Mouse (Mus musculus) myocyte (in vitro differentiated cells): ENCODE results near the gene Sulf2.

ENCODE experiments used
- CEBPB ChIP-seq: IDR thresholded peaks from 2 replicates; pipeline ENCODE4 v1.6.1; 2011; ENCODE audit warnings: mild to moderate bottlenecking, moderate library complexity; ENCODE audit not compliant: poor library complexity, insufficient read depth, severe bottlenecking
- E2F4 ChIP-seq: IDR thresholded peaks from one replicate; pipeline ENCODE4 v1.6.1; 2011; ENCODE audit warnings: mild to moderate bottlenecking, control low read depth, moderate library complexity; ENCODE audit not compliant: insufficient read depth
- MAX ChIP-seq: IDR thresholded peaks from one replicate; pipeline ENCODE4 v1.6.1; 2011; ENCODE audit warnings: low read depth, mild to moderate bottlenecking, control low read depth
- MYOD1 ChIP-seq, 3 experiments: IDR thresholded peaks; one replicate each; pipeline ENCODE4 v1.6.1; 2011; ENCODE audit warnings: control low read depth in 2 of 3, low read depth in 2 of 3, mild to moderate bottlenecking in 2 of 3, moderate library complexity in 1 of 3; ENCODE audit not compliant: insufficient read length in 2 of 3, control insufficient read depth in 1 of 3
- MYOG ChIP-seq, 3 experiments: IDR thresholded peaks; one replicate each; pipeline ENCODE4 v1.6.1; 2011; ENCODE audit warnings: control low read depth in 2 of 3, low read depth in 2 of 3, mild to moderate bottlenecking in 2 of 3; ENCODE audit not compliant: insufficient read length in 2 of 3, control insufficient read depth in 1 of 3, insufficient read depth in 1 of 3
- POLR2A ChIP-seq: IDR thresholded peaks from one replicate; pipeline ENCODE4 v1.6.1; 2011; ENCODE audit warnings: low read depth, mild to moderate bottlenecking, control low read depth, moderate library complexity; ENCODE audit not compliant: insufficient read length
- POLR2AphosphoS2 ChIP-seq: IDR thresholded peaks from one replicate; pipeline ENCODE4 v1.6.1; 2011; ENCODE audit warnings: low read depth, control low read depth; ENCODE audit not compliant: insufficient read length
- REST ChIP-seq: IDR thresholded peaks from one replicate; pipeline ENCODE4 v1.6.1; 2011; ENCODE audit warnings: mild to moderate bottlenecking, control low read depth, moderate library complexity; ENCODE audit not compliant: insufficient read depth, insufficient read length
- SRF ChIP-seq: IDR thresholded peaks from one replicate; pipeline ENCODE4 v1.6.1; 2011; ENCODE audit warnings: low read depth; ENCODE audit not compliant: control insufficient read depth, insufficient read length
- TCF12 ChIP-seq: IDR thresholded peaks from one replicate; pipeline ENCODE4 v1.6.1; 2011; ENCODE audit warnings: mild to moderate bottlenecking, control low read depth; ENCODE audit not compliant: poor library complexity, insufficient read depth, severe bottlenecking
- TCF3 ChIP-seq: IDR thresholded peaks from one replicate; pipeline ENCODE4 v1.6.1; 2011; ENCODE audit warnings: low read depth, control low read depth; ENCODE audit not compliant: insufficient read length
- USF1 ChIP-seq: IDR thresholded peaks from one replicate; pipeline ENCODE4 v1.6.1; 2011; ENCODE audit warnings: low read depth, mild to moderate bottlenecking, control low read depth, moderate library complexity

- no peak for TF ChIP-seq E2F4
- no peak for TF ChIP-seq POLR2A
- TF ChIP-seq USF1 = no peak
- TF ChIP-seq CEBPB = no peak
- TF ChIP-seq SRF = no peak
- no peak for TF ChIP-seq TCF12
- no peak for TF ChIP-seq MAX
- TF ChIP-seq POLR2AphosphoS2 = no peak
- no peak for TF ChIP-seq MYOD1 (IDR thresholded peaks at IDR 0.05; ENCODE audit: control insufficient read depth in 1 of 3, insufficient read length in 2 of 3, low read depth in 2 of 3)
- TF ChIP-seq MYOG (IDR thresholded peaks at IDR 0.05; ENCODE audit: control insufficient read depth in 1 of 3, insufficient read depth in 1 of 3, insufficient read length in 2 of 3, low read depth in 2 of 3) = no peak
- no peak for TF ChIP-seq TCF3
- TF ChIP-seq REST = no peak
Measured at GRCm38 (mm10) chr2:166111831-166112250, 43.6 kb downstream of the Sulf2 start.
